Mouse (Mus musculus) stomach, embryonic 14.5 days (tissue): ENCODE measurements at regions not wholly inside any gene's neighbourhood (a gene's known extent, or its start where the extent isn't known, plus 50 kb on each side); places are given as distances from the start of the nearest gene placed in this dataset.

ENCODE experiments used
- ATAC-seq: fragments of 200-750 bp; cut with Nextera tagmentation; 2 replicates; pipeline ENCODE4 v1.8.0; 2017; ENCODE audit warnings: low read depth, moderate TSS enrichment; ENCODE audit not compliant: insufficient number of reproducible peaks, insufficient read depth, low FRiP score
- H3K27ac ChIP-seq: fragments of 300-500 bp; sonication (generic); 2 replicates; pipeline ENCODE4 v1.5.1; 2014; ENCODE audit warnings: mild to moderate bottlenecking, low read length, moderate library complexity, mixed read lengths
- H3K27me3 ChIP-seq: fragments of 300-500 bp; sonication (generic); 2 replicates; pipeline ENCODE4 v1.6.1; 2014; ENCODE audit warnings: low read length, control low read depth, mixed read lengths; ENCODE audit not compliant: control insufficient read depth, insufficient read depth
- H3K36me3 ChIP-seq: fragments of 300-500 bp; sonication (generic); 2 replicates; pipeline ENCODE4 v1.6.1; 2014; ENCODE audit warnings: mild to moderate bottlenecking, control low read depth, low read length, moderate library complexity, mixed read lengths; ENCODE audit not compliant: control insufficient read depth, insufficient read depth
- H3K4me1 ChIP-seq: fragments of 300-500 bp; sonication (generic); 2 replicates; pipeline ENCODE4 v1.6.1; 2014; ENCODE audit warnings: low read length, control low read depth, mixed read lengths; ENCODE audit not compliant: control insufficient read depth, insufficient read depth
- H3K4me2 ChIP-seq: fragments of 300-500 bp; sonication (generic); replicated peaks from 2 replicates; pipeline ENCODE4 v1.6.1; 2014; ENCODE audit warnings: low read depth, low read length, control low read depth
- H3K4me3 ChIP-seq: fragments of 300-500 bp; sonication (generic); 2 replicates; pipeline ENCODE4 v1.5.1; 2014; ENCODE audit warnings: low read depth, low read length, control low read depth
- H3K9ac ChIP-seq: fragments of 300-500 bp; sonication (generic); replicated peaks from 2 replicates; pipeline ENCODE4 v1.6.1; 2014; ENCODE audit warnings: low read depth, mild to moderate bottlenecking, control low read depth, low read length, moderate library complexity, mixed read lengths
- H3K9me3 ChIP-seq: fragments of 300-500 bp; sonication (generic); 2 replicates; pipeline ENCODE4 v1.6.1; 2016; ENCODE audit warnings: low read depth, low read length, control low read depth; ENCODE audit not compliant: control insufficient read depth
- WGBS: fragments of 180-500 bp; shearing (Covaris S2); extraction: QIAGEN DNeasy Blood & Tissue Kit; methylation state at CpG from one replicate; pipeline ENCODE4 v1.1.7; 2014; 5-methylcytosine and 5-hydroxymethylcytosine counted together

- no peak overlapping the region for H3K9ac ChIP-seq
- H3K36me3 ChIP-seq: no peaks in the 10 kb centered on the region
- no peak overlapping the region for H3K27ac ChIP-seq
- H3K4me1 ChIP-seq: no peaks in the 10 kb centered on the region
- no peak overlapping the region for H3K4me3 ChIP-seq
- no peak overlapping the region for H3K4me2 ChIP-seq
- 6% methylated on average over 5 of the region's 5 CpGs for WGBS
- no peak for ATAC-seq
- H3K27me3 ChIP-seq: no peaks in the 10 kb centered on the region
- no peaks in the 10 kb centered on the region for H3K9me3 ChIP-seq
These were observed 74.8 kb upstream of the Fam241a start for GRCm38 (mm10) chr3:127970891-127971290.

DNA sequence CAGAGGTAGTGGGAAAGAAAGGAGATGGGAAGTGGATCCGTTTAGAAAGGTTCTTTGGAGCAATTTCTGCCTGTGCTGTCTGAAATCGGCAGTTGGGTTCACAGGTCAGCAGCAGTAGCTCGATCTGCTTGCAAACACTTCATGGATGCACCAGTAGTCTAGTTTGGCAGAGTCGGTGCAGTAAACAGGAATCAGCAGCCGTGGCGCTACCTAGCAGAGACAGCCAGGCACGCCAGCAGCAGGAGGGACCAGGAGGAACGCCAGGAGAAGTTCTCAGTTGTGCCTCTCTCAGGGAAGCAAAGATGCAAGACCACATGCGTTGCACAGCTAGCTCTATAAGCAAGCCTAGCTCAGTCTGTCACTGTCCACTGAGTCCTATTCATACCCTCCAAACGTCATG lies 71.0 kb upstream of the Fam241a start:
- Histone ChIP-seq H3K9ac (no peak overlapping the region), H3K9me3 (no peaks in the 10 kb centered on the region), H3K27me3 (no peaks in the 10 kb centered on the region), H3K4me2 (no peak overlapping the region), H3K36me3 (no peaks in the 10 kb centered on the region), H3K4me3 (no peak overlapping the region), H3K4me1 (no peaks in the 10 kb centered on the region), H3K27ac (no peak overlapping the region)
- WGBS: 69% methylated on average over 10 of the region's 10 CpGs
- no peak for ATAC-seq

GRCm38 (mm10) chr3:127966214-127966613 lies 70.1 kb upstream of the Fam241a start:
- WGBS: 82% methylated on average over 4 of the region's 4 CpGs
- Histone ChIP-seq H3K4me2 (no peak overlapping the region), H3K27me3 (no peaks in the 10 kb centered on the region), H3K27ac (no peak overlapping the region), H3K9ac (no peak overlapping the region), H3K4me1 (no peaks in the 10 kb centered on the region), H3K9me3 (no peaks in the 10 kb centered on the region), H3K36me3 (no peaks in the 10 kb centered on the region), H3K4me3 (no peak overlapping the region)
- ATAC-seq: no peak

- no peak for ATAC-seq
- Histone ChIP-seq H3K9me3 (no peaks in the 10 kb centered on the region), H3K36me3 (no peaks in the 10 kb centered on the region), H3K4me1 (no peaks in the 10 kb centered on the region), H3K27me3 (no peaks in the 10 kb centered on the region), H3K4me3 (no peak overlapping the region), H3K27ac (no peak overlapping the region), H3K4me2 (no peak overlapping the region), H3K9ac (no peak overlapping the region)
- 44% methylated on average over 13 of the region's 13 CpGs for WGBS
These were observed 63.0 kb upstream of the Fam241a start for GRCm38 (mm10) chr3:127958919-127959684.

DNA sequence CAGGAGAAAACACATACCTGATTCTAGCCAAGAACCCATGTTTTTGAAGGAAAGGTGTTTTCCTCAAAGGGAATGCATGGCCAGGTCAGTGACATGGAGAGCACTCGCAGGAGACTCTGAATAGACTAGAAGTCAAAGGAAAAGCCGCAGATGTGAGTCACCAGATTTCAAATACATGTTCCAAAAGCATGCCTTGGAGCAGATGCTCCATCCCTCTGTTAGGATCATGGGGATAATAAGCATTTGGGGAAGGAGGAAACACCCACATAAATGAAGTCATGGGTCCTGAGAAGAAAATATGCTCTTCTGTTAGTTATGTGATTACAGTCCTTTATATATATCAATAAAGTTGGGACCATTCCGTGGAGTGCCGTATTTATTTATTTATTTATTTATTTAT lies 58.7 kb upstream of the Fam241a start:
- no peak overlapping the region for H3K4me3 ChIP-seq
- H3K4me2 ChIP-seq: no peak overlapping the region
- ATAC-seq: no peak
- whole genome bisulfite sequencing: 96% methylated on average over 4 of the region's 4 CpGs
- no peak overlapping the region for H3K9ac ChIP-seq
- no peak overlapping the region for H3K27ac ChIP-seq
- no peaks in the 10 kb centered on the region for H3K36me3 ChIP-seq
- no peaks in the 10 kb centered on the region for H3K4me1 ChIP-seq
- no peaks in the 10 kb centered on the region for H3K27me3 ChIP-seq
- H3K9me3 ChIP-seq: no peaks in the 10 kb centered on the region

GRCm38 (mm10) chr3:127953610-127954009 lies 57.5 kb upstream of the Fam241a start:
- no peaks in the 10 kb centered on the region for H3K9me3 ChIP-seq
- ATAC-seq: no peak
- H3K9ac ChIP-seq: no peak overlapping the region
- no peak overlapping the region for H3K4me3 ChIP-seq
- no peak overlapping the region for H3K27ac ChIP-seq
- H3K4me1 ChIP-seq: no peaks in the 10 kb centered on the region
- H3K36me3 ChIP-seq: no peaks in the 10 kb centered on the region
- H3K4me2 ChIP-seq: no peak overlapping the region
- WGBS: 89% methylated on average over 4 of the region's 4 CpGs
- no peaks in the 10 kb centered on the region for H3K27me3 ChIP-seq

- no peak for ATAC-seq
- Histone ChIP-seq H3K4me3 (no peak overlapping the region), H3K4me1 (no peaks in the 10 kb centered on the region), H3K9me3 (no peaks in the 10 kb centered on the region), H3K9ac (no peak overlapping the region), H3K27me3 (no peaks in the 10 kb centered on the region), H3K27ac (no peak overlapping the region), H3K36me3 (no peaks in the 10 kb centered on the region), H3K4me2 (no peak overlapping the region)
- WGBS: 48% methylated on average over 6 of the region's 6 CpGs
These were observed 52.9 kb upstream of the Fam241a start for GRCm38 (mm10) chr3:127948898-127949620.

DNA sequence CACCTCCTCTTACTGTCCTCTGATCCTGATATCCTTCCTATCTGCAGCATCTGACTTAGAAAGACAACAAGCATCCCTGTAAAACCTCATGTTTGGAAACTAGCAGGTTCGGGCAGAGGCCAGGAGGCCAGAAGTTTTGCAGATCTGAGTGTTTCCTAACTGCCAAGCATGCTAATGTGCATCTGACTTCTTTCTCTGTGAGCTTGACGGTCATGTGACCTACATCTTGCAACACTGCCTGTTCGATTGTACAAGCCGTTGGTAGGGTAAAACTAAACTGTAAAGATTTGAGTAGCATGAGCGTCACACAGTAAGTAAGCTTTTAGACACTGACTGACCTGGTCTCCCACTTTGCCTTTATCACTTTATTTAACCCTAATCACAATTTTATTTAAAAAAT lies 52.2 kb upstream of the Fam241a start:
- Histone ChIP-seq H3K27me3 (no peaks in the 10 kb centered on the region), H3K9me3 (no peaks in the 10 kb centered on the region), H3K4me3 (no peak overlapping the region), H3K4me1 (no peaks in the 10 kb centered on the region), H3K4me2 (no peak overlapping the region), H3K27ac (no peak overlapping the region), H3K9ac (no peak overlapping the region), H3K36me3 (no peaks in the 10 kb centered on the region)
- no peak for ATAC-seq
- WGBS: 64% methylated on average over 5 of the region's 5 CpGs
